10 mouse cellular contexts compared by ENCODE assay signal in the genomic region with DNA sequence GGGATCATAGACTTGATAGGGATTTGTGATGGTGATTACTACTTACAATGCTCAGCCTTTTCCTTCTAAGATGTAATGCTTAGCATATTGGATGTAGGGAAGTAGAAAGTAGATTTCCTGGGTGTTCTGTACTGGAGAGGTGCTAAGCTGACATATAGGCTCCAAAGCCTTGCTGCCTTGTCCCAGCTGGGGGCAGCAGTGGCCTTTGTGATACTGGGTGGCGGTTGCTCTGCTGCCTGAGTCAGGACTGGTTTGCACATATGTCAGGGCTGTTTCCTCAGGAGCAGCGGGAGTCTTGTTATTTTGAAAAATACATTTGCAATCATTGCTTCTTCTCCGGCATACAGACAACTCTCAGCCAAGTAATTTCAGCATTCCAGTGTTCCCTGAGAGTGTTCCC. TPM values are rescaled to one million over a fixed set of nuclear protein-coding genes. Genes with fewer than 3 reads are reported as not detected.
DNase-seq lines count a peak whose midpoint lies in the region; ATAC-seq lines count a peak whose summit lies in the region.
"Had no signal": no experiment of that assay in that cellular context is flagged by ENCODE, and none has a peak within 500 bp of the region (broad histone marks: within the 10 kb centered on the region; RNA-seq: fewer than 3 reads in every experiment).

No protein-coding gene starts in this region.

- H3K4me2 ChIP-seq in neural tube, embryonic 11.5 days (ENCODE audit: low read depth) = no peak overlapping the region
- no peak overlapping the region for H3K4me2 ChIP-seq in midbrain, embryonic 16.5 days (ENCODE audit: low read length)
- H3K4me2 ChIP-seq: heart, embryonic 13.5 days had no signal

- H3K9ac ChIP-seq in neural tube, embryonic 11.5 days (ENCODE audit: low read length) = no peak overlapping the region
- H3K9ac ChIP-seq in midbrain, embryonic 16.5 days (ENCODE audit: low read depth, low read length) = no peak overlapping the region
- H3K9ac ChIP-seq: heart, embryonic 13.5 days had no signal

- H3K36me3 ChIP-seq in neural tube, embryonic 11.5 days (ENCODE audit: control insufficient read depth, insufficient read depth, low read length) = no peaks in the 10 kb centered on the region; the same call in 1 of the 2 replicates
- no peaks in the 10 kb centered on the region for H3K36me3 ChIP-seq in midbrain, embryonic 16.5 days (ENCODE audit: control insufficient read depth, insufficient read depth, low read length)

- H3K9me3 ChIP-seq in neural tube, embryonic 11.5 days (ENCODE audit: control insufficient read depth, low read length) = no peaks in the 10 kb centered on the region
- H3K9me3 ChIP-seq in midbrain, embryonic 16.5 days (replicated peaks; ENCODE audit: control insufficient read depth, low read length, poor library complexity, severe bottlenecking) = no peaks in the 10 kb centered on the region
- H3K9me3 ChIP-seq: heart, embryonic 13.5 days had no signal

- no peaks in the 10 kb centered on the region for H3K27me3 ChIP-seq in neural tube, embryonic 11.5 days (ENCODE audit: control insufficient read depth, insufficient read depth, low read length)
- H3K27me3 ChIP-seq in midbrain, embryonic 16.5 days (ENCODE audit: control insufficient read depth, insufficient read depth, low read depth, low read length) = no peaks in the 10 kb centered on the region
- H3K27me3 ChIP-seq: heart, embryonic 13.5 days had no signal

- ATAC-seq in neural tube, embryonic 11.5 days (ENCODE audit: insufficient read depth, low FRiP score, low TSS enrichment) = no peak
- peak; percentile 74 for ATAC-seq in midbrain, embryonic 16.5 days

- WGBS in neural tube, embryonic 11.5 days = 78% methylated on average over 3 of the region's 3 CpGs
- 68% methylated on average over 3 of the region's 3 CpGs for WGBS in midbrain, embryonic 16.5 days

- H3K4me1 ChIP-seq in neural tube, embryonic 11.5 days (ENCODE audit: control insufficient read depth, insufficient read depth, low read length) = no peaks in the 10 kb centered on the region
- H3K4me1 ChIP-seq in midbrain, embryonic 16.5 days (ENCODE audit: control insufficient read depth, insufficient read depth, low read length) = no peaks in the 10 kb centered on the region

- H3K27ac ChIP-seq in neural tube, embryonic 11.5 days (ENCODE audit: low read depth, low read length) = no peak overlapping the region
- no peak overlapping the region for H3K27ac ChIP-seq in midbrain, embryonic 16.5 days (ENCODE audit: low read length)
- H3K27ac ChIP-seq: heart, embryonic 13.5 days; macrophage had no signal

- intact Hi-C loops in heart, postnatal 25 days (cut with DNase I) = no loop called here

- DNase-seq in heart, adult 11 months = peak; percentile 69
- DNase-seq in heart, postnatal 25 days (ENCODE audit: low spot score) = no peak
- DNase-seq in neural tube, embryonic 11.5 days (ENCODE audit: low spot score) = peak; percentile 37
- DNase-seq in neural tube, embryonic 10.5 days (ENCODE audit: extremely low spot score, low spot score) = no peak
- DNase-seq in embryo, embryonic 11 days = peak; percentile 63
- no peak for DNase-seq in frontal cortex, postnatal 14 days (ENCODE audit: low spot score in 2 of 2)
- DNase-seq in spleen, adult 12 weeks (ENCODE audit: low spot score) = no peak

- H3K4me3 ChIP-seq in neural tube, embryonic 11.5 days (ENCODE audit: low read depth, low read length) = no peak overlapping the region
- H3K4me3 ChIP-seq in midbrain, embryonic 16.5 days (ENCODE audit: low read depth, low read length) = no peak overlapping the region
- H3K4me3 ChIP-seq: heart, embryonic 13.5 days had no signal

RNA-seq across cellular contexts. Expression of a gene that starts 9.4 kb away (rescaled TPM):
- 10 to 100 TPM; 19.6 to 22.9 TPM for total RNA-seq in heart, postnatal 25 days (2021)
- polyA plus RNA-seq in neural tube, embryonic 11.5 days (2014; fragmentation: Nextera tagmentation; extraction: Ambion mirVana) = 13.6 and 15.8 TPM in 2 replicates
- polyA plus RNA-seq in midbrain, embryonic 16.5 days (2015; fragmentation: Nextera tagmentation; extraction: Ambion mirVana) = 8.2 and 9.3 TPM in 2 replicates

RNA-seq across cellular contexts. Expression of a gene that starts 9.4 kb away (rescaled TPM):
- 100 to 1,000 TPM; 147 to 158 TPM for total RNA-seq in heart, postnatal 25 days (2021)
- polyA plus RNA-seq in neural tube, embryonic 11.5 days (2014; fragmentation: Nextera tagmentation; extraction: Ambion mirVana) = 717 and 722 TPM in 2 replicates
- 484 and 516 TPM in 2 replicates for polyA plus RNA-seq in midbrain, embryonic 16.5 days (2015; fragmentation: Nextera tagmentation; extraction: Ambion mirVana)

RNA-seq across cellular contexts. Expression of a gene that starts 45.8 kb away (rescaled TPM):
- total RNA-seq in heart, postnatal 25 days (2021) = 10 to 100 TPM; 28.0 to 31.2 TPM
- 1.9 and 2.2 TPM in 2 replicates for polyA plus RNA-seq in neural tube, embryonic 11.5 days (2014; fragmentation: Nextera tagmentation; extraction: Ambion mirVana)
- polyA plus RNA-seq in midbrain, embryonic 16.5 days (2015; fragmentation: Nextera tagmentation; extraction: Ambion mirVana) = 8.7 and 12.8 TPM in 2 replicates

Comparison
In these comparisons a context has a peak if more than half of its experiments do, and no peak if none do; other contexts are left out.
1. DNase-seq: peak in heart, adult 11 months (single experiment), neural tube, embryonic 11.5 days (single experiment) and embryo, embryonic 11 days (single experiment); none in heart, postnatal 25 days (single experiment), neural tube, embryonic 10.5 days (single experiment), frontal cortex, postnatal 14 days (0 of 2) and spleen, adult 12 weeks (single experiment).